Mouse (Mus musculus) layer of hippocampus, postnatal 36 days (tissue): ENCODE measurements at regions not wholly inside any gene's neighbourhood (a gene's known extent, or its start where the extent isn't known, plus 50 kb on each side); places are given as distances from the start of the nearest gene placed in this dataset.

Experiments
- DNase-seq, 2 experiments: peaks; one replicate each; pipeline ENCODE4 v3.0.0; 2022

- no peak for DNase-seq
Measured at GRCm38 (mm10) chr8:92302694-92303093, 54.7 kb upstream of the Irx5 start.

GRCm38 (mm10) chr8:92301029-92301428 lies 56.4 kb upstream of the Irx5 start:
- no peak for DNase-seq

GRCm38 (mm10) chr8:92286841-92287811 lies 70.3 kb upstream of the Irx5 start:
- DNase-seq: no peak

GRCm38 (mm10) chr8:92275755-92276154 lies 81.7 kb upstream of the Irx5 start:
- DNase-seq: no peak

GRCm38 (mm10) chr8:92272726-92273125 lies 84.7 kb upstream of the Irx5 start:
- DNase-seq: no peak

GRCm38 (mm10) chr8:92272073-92272472 lies 85.4 kb upstream of the Irx5 start:
- DNase-seq: no peak

GRCm38 (mm10) chr8:92270636-92271035 lies 86.8 kb upstream of the Irx5 start:
- no peak for DNase-seq

GRCm38 (mm10) chr8:92267415-92267814 lies 90.0 kb upstream of the Irx5 start:
- DNase-seq: no peak

GRCm38 (mm10) chr8:92260056-92260455 lies 97.4 kb upstream of the Irx5 start:
- no peak for DNase-seq

- DNase-seq: no peak
Measured at GRCm38 (mm10) chr8:92258258-92258657, 99.2 kb upstream of the Irx5 start.

- peak; percentile 19 to 40 for DNase-seq
Measured at GRCm38 (mm10) chr8:92252597-92253375, 104.6 kb upstream of the Irx5 start.

GRCm38 (mm10) chr8:92246301-92246700 lies 111.1 kb upstream of the Irx5 start:
- DNase-seq: no peak

GRCm38 (mm10) chr8:92240686-92241275 lies 116.6 kb upstream of the Irx5 start:
- no peak for DNase-seq

- no peak for DNase-seq
Measured at GRCm38 (mm10) chr8:92231326-92232225, 125.8 kb upstream of the Irx5 start.

- DNase-seq: no peak
Measured at GRCm38 (mm10) chr8:92229526-92229925, 127.9 kb upstream of the Irx5 start.

GRCm38 (mm10) chr8:92224929-92225328 lies 132.5 kb upstream of the Irx5 start:
- DNase-seq: no peak

- DNase-seq: no peak
Measured at GRCm38 (mm10) chr8:92222992-92223391, 134.4 kb upstream of the Irx5 start.

GRCm38 (mm10) chr8:92219181-92219890 lies 138.1 kb upstream of the Irx5 start:
- no peak for DNase-seq

- no peak for DNase-seq
Measured at GRCm38 (mm10) chr8:92217521-92217920, 139.9 kb upstream of the Irx5 start.

- no peak for DNase-seq
Measured at GRCm38 (mm10) chr8:92216176-92216575, 141.2 kb upstream of the Irx5 start.
